Mouse (Mus musculus) heart, adult 2 months (tissue): ENCODE data around the gene Fancc. TPM values are rescaled to one million over a fixed set of nuclear protein-coding genes. Genes with fewer than 3 reads are reported as not detected.

Experiments used
- DNase-seq, 2 experiments: peaks; one replicate each; pipeline ENCODE4 v3.0.0; 2021
- H3K27ac ChIP-seq: fragments of 200-600 bp; 2 replicates; pipeline ENCODE4 v1.8.1; 2022
- H3K27me3 ChIP-seq: fragments of 200-500 bp; 2 replicates; pipeline ENCODE4 v1.6.1; 2012; ENCODE audit warnings: mild to moderate bottlenecking, low read length, inconsistent platforms, mixed read lengths; ENCODE audit not compliant: control insufficient read depth, insufficient read depth
- H3K36me3 ChIP-seq: fragments of 200-500 bp; 2 replicates; pipeline ENCODE4 v1.6.1; 2012; ENCODE audit warnings: low read length, inconsistent platforms; ENCODE audit not compliant: control insufficient read depth, insufficient read depth
- H3K4me1 ChIP-seq: fragments of 200-500 bp; 2 replicates; pipeline ENCODE4 v1.6.1; 2011; ENCODE audit warnings: low read length; ENCODE audit not compliant: control insufficient read depth, insufficient read depth
- H3K4me3 ChIP-seq: fragments of 200-600 bp; 2 replicates; pipeline ENCODE4 v1.8.1; 2022
- H3K79me2 ChIP-seq: fragments of 200-500 bp; replicated peaks from 2 replicates; pipeline ENCODE4 v1.6.1; 2012; ENCODE audit warnings: mild to moderate bottlenecking, inconsistent platforms, low read length, moderate library complexity, mixed read lengths; ENCODE audit not compliant: control insufficient read depth, insufficient read depth
- H3K9ac ChIP-seq: fragments of 200-500 bp; 2 replicates; pipeline ENCODE4 v1.6.1; 2012; ENCODE audit warnings: low read depth, mild to moderate bottlenecking, control low read depth, inconsistent platforms, low read length, mixed read lengths
- CTCF ChIP-seq: fragments of 200-600 bp; IDR thresholded peaks from 2 replicates; pipeline ENCODE4 v1.8.1; 2022; ENCODE audit warnings: antibody characterized with exemption, mild to moderate bottlenecking, moderate library complexity
- EP300 ChIP-seq: fragments of 200-500 bp; IDR thresholded peaks from 2 replicates; pipeline ENCODE4 v1.6.1; 2011; ENCODE audit warnings: low read depth, low read length, control low read depth; ENCODE audit not compliant: insufficient read depth
- POLR2A ChIP-seq: fragments of 200-500 bp; IDR thresholded peaks from 2 replicates; pipeline ENCODE4 v1.6.1; 2011; ENCODE audit warnings: mild to moderate bottlenecking, low read depth, low read length, control low read depth; ENCODE audit not compliant: insufficient read depth
- WGBS: fragments of 180-500 bp; shearing (Covaris S2); methylation state at CpG from one replicate; pipeline ENCODE4 v1.1.7; 2018; 5-methylcytosine and 5-hydroxymethylcytosine counted together
- intact Hi-C: fragments of 180-260 bp; cut with DNase I; formaldehyde crosslinking; loops from one replicate; pipeline ENCODE4 v1.15.1; 2025
- polyA plus RNA-seq: library from polyadenylated mRNA; depleted of rRNA; stranded (reverse); fragments of >200 nt; gene quantifications from 2 replicates; pipeline ENCODE4 v1.2.3, GENCODE M21; 2012
- total RNA-seq, 2 experiments: library from RNA; stranded (reverse); gene quantifications; 2 replicates each; pipeline ENCODE4 v1.2.3; 2021

Gene Fancc
- total and polyA plus RNA-seq, 3 experiments = 3.3 to 3.7 (median 3.6) TPM

- WGBS = 59% methylated on average over 3 of the region's 3 CpGs
- Histone ChIP-seq H3K27me3 (no peaks in the 10 kb centered on the region), H3K27ac (no peak overlapping the region), H3K4me3 (no peak overlapping the region), H3K9ac (no peak overlapping the region), H3K4me1 (peaks cover 1% of the 10 kb centered on the region), H3K36me3 (peaks cover 4% of the 10 kb centered on the region), H3K79me2 (no peaks in the 10 kb centered on the region)
- DNase-seq = no peak
- TF ChIP-seq CTCF (no peak), POLR2A (no peak), EP300 (no peak)
- intact Hi-C loops = loop anchor here (5.0 kb wide), 1 partner anchor 33 kb away; no protein-coding TSS in a partner anchor
These were observed 32.7 kb upstream of the Fancc start for GRCm38 (mm10) chr13:63529602-63530370.

DNA sequence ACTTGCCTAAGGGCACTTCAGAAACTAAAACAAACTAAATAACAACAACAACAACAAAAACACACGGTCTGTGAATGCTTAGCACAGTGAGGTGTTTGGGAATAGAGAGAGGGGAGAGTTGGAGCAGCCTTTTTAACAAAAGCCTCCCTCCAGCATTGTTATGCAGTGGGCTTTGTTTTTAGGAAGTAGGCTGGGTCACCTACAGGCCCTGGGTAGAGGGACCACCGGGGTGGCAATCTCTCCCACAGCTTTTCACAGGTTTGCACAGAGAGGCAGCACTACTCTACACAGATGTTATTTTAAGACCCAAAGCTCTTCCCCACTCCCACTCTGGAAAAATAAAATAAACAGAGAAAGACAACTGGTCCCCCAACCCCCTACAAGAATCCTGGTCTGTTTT lies 31.8 kb upstream of the Fancc start:
- TF ChIP-seq CTCF (no peak), EP300 (no peak), POLR2A (no peak)
- Histone ChIP-seq H3K27ac (no peak overlapping the region), H3K27me3 (no peaks in the 10 kb centered on the region), H3K9ac (no peak overlapping the region; the same call in 1 of the 2 replicates), H3K4me3 (no peak overlapping the region), H3K36me3 (peaks cover 4% of the 10 kb centered on the region), H3K79me2 (no peaks in the 10 kb centered on the region), H3K4me1 (peaks cover 1% of the 10 kb centered on the region)
- no peak for DNase-seq
- intact Hi-C loops = loop anchor here (5.0 kb wide), 1 partner anchor 33 kb away; no protein-coding TSS in a partner anchor
- 54% methylated on average over 2 of the region's 2 CpGs for WGBS

DNA sequence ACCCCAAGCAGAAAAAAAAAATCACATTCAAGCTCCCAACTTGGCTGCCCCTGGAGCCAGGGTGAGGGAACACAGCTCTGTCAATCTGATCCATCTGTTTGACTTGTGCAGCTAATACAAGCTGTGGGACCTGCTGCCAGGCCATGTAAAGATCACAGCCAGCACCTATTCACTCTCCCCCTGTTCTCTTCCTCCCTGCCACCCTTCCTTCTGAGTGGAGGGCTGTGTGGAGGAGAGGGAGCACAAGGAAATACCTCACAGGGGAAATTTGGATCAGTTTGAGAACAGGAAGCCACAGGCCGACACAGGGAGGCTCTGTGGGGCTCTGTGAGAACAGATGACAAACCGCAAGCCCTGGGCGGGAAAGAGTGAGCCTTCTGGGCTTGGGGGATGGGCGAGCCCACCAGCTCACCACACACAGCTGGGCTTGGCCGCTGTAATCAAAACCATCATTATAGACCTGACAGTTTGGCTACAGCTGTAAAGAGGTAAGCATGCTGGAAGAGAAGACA lies 31.1 kb upstream of the Fancc start:
- intact Hi-C loops = loop anchor here (5.0 kb wide), 1 partner anchor 34 kb away; no protein-coding TSS in a partner anchor
- H3K36me3 ChIP-seq = peaks cover 4% of the 10 kb centered on the region
- H3K27me3 ChIP-seq = no peaks in the 10 kb centered on the region
- no peak overlapping the region for H3K4me3 ChIP-seq
- no peaks in the 10 kb centered on the region for H3K79me2 ChIP-seq
- WGBS = 29% methylated on average over 5 of the region's 5 CpGs
- peak overlapping the region; percentile 12; the same call in 1 of the 2 replicates for H3K9ac ChIP-seq
- no peak overlapping the region for H3K27ac ChIP-seq
- peaks cover 1% of the 10 kb centered on the region for H3K4me1 ChIP-seq
- TF ChIP-seq CTCF (no peak), POLR2A (no peak), EP300 (no peak)
- peak in 1 of 2 experiments; percentile 23 for DNase-seq

- H3K4me3 ChIP-seq = no peak overlapping the region
- intact Hi-C loops = loop anchor here (5.0 kb wide), 1 partner anchor 37 kb away; no protein-coding TSS in a partner anchor
- no peaks in the 10 kb centered on the region for H3K79me2 ChIP-seq
- H3K36me3 ChIP-seq = peaks cover 2% of the 10 kb centered on the region
- H3K9ac ChIP-seq = no peak overlapping the region
- DNase-seq = no peak
- no peak overlapping the region for H3K27ac ChIP-seq
- H3K4me1 ChIP-seq = peaks cover 1% of the 10 kb centered on the region
- 82% methylated on average over 11 of the region's 11 CpGs for WGBS
- no peak for TF ChIP-seq POLR2A
- no peak for TF ChIP-seq CTCF
- no peak for TF ChIP-seq EP300
- H3K27me3 ChIP-seq = no peaks in the 10 kb centered on the region
These were observed 28.6 kb upstream of the Fancc start for GRCm38 (mm10) chr13:63525571-63526197.

- TF ChIP-seq POLR2A = no peak
- TF ChIP-seq CTCF = no peak
- TF ChIP-seq EP300 = no peak
- Histone ChIP-seq H3K27ac (no peak overlapping the region), H3K9ac (no peak overlapping the region), H3K4me1 (peaks cover 1% of the 10 kb centered on the region), H3K4me3 (no peak overlapping the region), H3K36me3 (peaks cover 2% of the 10 kb centered on the region), H3K79me2 (no peaks in the 10 kb centered on the region), H3K27me3 (no peaks in the 10 kb centered on the region)
- WGBS = 82% methylated on average over 25 of the region's 25 CpGs
- intact Hi-C loops = loop anchor here (5.0 kb wide), 1 partner anchor 37 kb away; no protein-coding TSS in a partner anchor
- no peak for DNase-seq
These were observed 27.8 kb upstream of the Fancc start for GRCm38 (mm10) chr13:63524608-63525570.
